Mouse (Mus musculus) kidney, postnatal 25 days (tissue): ENCODE results near the gene Spg21.

Source experiments
- DNase-seq, 2 experiments: peaks; one replicate each; pipeline ENCODE4 v3.0.0; 2021; ENCODE audit warnings: mixed read lengths in 2 of 2

The Spg21 gene

GRCm38 (mm10) chr9:65480071-65480470 is 19.3 kb downstream of the Spg21 start:
- DNase-seq: no peak

GRCm38 (mm10) chr9:65491476-65491875 is 30.7 kb downstream of the Spg21 start:
- no peak for DNase-seq

- DNase-seq: no peak
Measured at GRCm38 (mm10) chr9:65492351-65492750, 31.6 kb downstream of the Spg21 start.

GRCm38 (mm10) chr9:65492851-65493250 is 32.1 kb downstream of the Spg21 start:
- DNase-seq: no peak

GRCm38 (mm10) chr9:65502146-65502545 is 41.4 kb downstream of the Spg21 start:
- no peak for DNase-seq

- DNase-seq: no peak
Measured at GRCm38 (mm10) chr9:65502721-65503505, 42.2 kb downstream of the Spg21 start.

- no peak for DNase-seq
Measured at GRCm38 (mm10) chr9:65508449-65508848, 47.7 kb downstream of the Spg21 start.

GRCm38 (mm10) chr9:65512520-65512919 is 51.8 kb downstream of the Spg21 start:
- no peak for DNase-seq

GRCm38 (mm10) chr9:65514431-65514830 is 53.7 kb downstream of the Spg21 start:
- no peak for DNase-seq

GRCm38 (mm10) chr9:65514851-65515261 is 54.1 kb downstream of the Spg21 start:
- DNase-seq: no peak

GRCm38 (mm10) chr9:65519807-65520504 is 59.2 kb downstream of the Spg21 start, which contains the start of gene Ankdd1a:
Gene Ankdd1a, minus strand, starts transcription at chr9:65520193.
- DNase-seq: no peak

- no peak for DNase-seq
Measured at GRCm38 (mm10) chr9:65520505-65520876, 59.7 kb downstream of the Spg21 start.

- DNase-seq: peak; percentile 85 to 88
Measured at GRCm38 (mm10) chr9:65523611-65524364, 63.0 kb downstream of the Spg21 start.

GRCm38 (mm10) chr9:65525445-65526195 is 64.9 kb downstream of the Spg21 start:
- DNase-seq: no peak

GRCm38 (mm10) chr9:65528417-65529038 is 67.8 kb downstream of the Spg21 start:
- no peak for DNase-seq

GRCm38 (mm10) chr9:65529659-65530058 is 68.9 kb downstream of the Spg21 start:
- DNase-seq: no peak

GRCm38 (mm10) chr9:65531283-65531682 is 70.5 kb downstream of the Spg21 start:
- no peak for DNase-seq

- DNase-seq: no peak
Measured at GRCm38 (mm10) chr9:65532986-65533385, 72.2 kb downstream of the Spg21 start.

GRCm38 (mm10) chr9:65534111-65534510 is 73.4 kb downstream of the Spg21 start:
- no peak for DNase-seq

- DNase-seq: no peak
Measured at GRCm38 (mm10) chr9:65535191-65535722, 74.5 kb downstream of the Spg21 start.

GRCm38 (mm10) chr9:65535789-65536469 is 75.2 kb downstream of the Spg21 start:
- no peak for DNase-seq
